Mouse (Mus musculus) olfactory bulb, adult 2 months (tissue): ENCODE measurements at regions not wholly inside any gene's neighbourhood (a gene's known extent, or its start where the extent isn't known, plus 50 kb on each side); places are given as distances from the start of the nearest gene placed in this dataset.

Experiments
- H3K27ac ChIP-seq: fragments of 200-500 bp; 2 replicates; pipeline ENCODE4 v1.5.1; 2012; ENCODE audit warnings: low read depth, low read length; ENCODE audit not compliant: insufficient read depth
- H3K4me1 ChIP-seq: fragments of 200-500 bp; 2 replicates; pipeline ENCODE4 v1.6.1; 2012; ENCODE audit warnings: low read length; ENCODE audit not compliant: control insufficient read depth, insufficient read depth
- H3K4me3 ChIP-seq: fragments of 200-500 bp; 2 replicates; pipeline ENCODE4 v1.5.1; 2012; ENCODE audit warnings: mild to moderate bottlenecking, low read depth, low read length, moderate library complexity; ENCODE audit not compliant: insufficient read depth
- CTCF ChIP-seq: fragments of 200-500 bp; IDR thresholded peaks from 2 replicates; pipeline ENCODE4 v1.5.1; 2012; ENCODE audit warnings: low read depth, mild to moderate bottlenecking, low read length, moderate library complexity; ENCODE audit not compliant: insufficient read depth
- POLR2A ChIP-seq: fragments of 200-500 bp; IDR thresholded peaks from 2 replicates; pipeline ENCODE4 v1.6.1; 2012; ENCODE audit warnings: mild to moderate bottlenecking, low read depth, low read length, moderate library complexity; ENCODE audit not compliant: insufficient read depth
- WGBS: fragments of 180-500 bp; shearing (Covaris S2); methylation state at CpG from one replicate; pipeline ENCODE4 v1.1.7; 2018; 5-methylcytosine and 5-hydroxymethylcytosine counted together

GRCm38 (mm10) chr15:51131017-51131416, 2753.7 kb upstream of the Gm7489 start:
- no peak overlapping the region for H3K4me3 ChIP-seq
- 88% methylated on average over 4 of the region's 4 CpGs for whole genome bisulfite sequencing
- no peak for TF ChIP-seq POLR2A
- TF ChIP-seq CTCF: no peak
- H3K27ac ChIP-seq: no peak overlapping the region
- no peaks in the 10 kb centered on the region for H3K4me1 ChIP-seq

- no peak overlapping the region for H3K27ac ChIP-seq
- H3K4me1 ChIP-seq: no peaks in the 10 kb centered on the region
- no peak for TF ChIP-seq CTCF
- TF ChIP-seq POLR2A: no peak
- no peak overlapping the region for H3K4me3 ChIP-seq
- 61% methylated on average over 1 of the region's 1 CpGs for WGBS
Observed at GRCm38 (mm10) chr15:51136121-51136520, 2748.6 kb upstream of the Gm7489 start.

- no peak for TF ChIP-seq CTCF
- Histone ChIP-seq H3K27ac (no peak overlapping the region), H3K4me3 (no peak overlapping the region), H3K4me1 (no peaks in the 10 kb centered on the region)
- WGBS: 47% methylated on average over 4 of the region's 4 CpGs
Observed at GRCm38 (mm10) chr15:51139507-51139906, 2745.2 kb upstream of the Gm7489 start.

DNA sequence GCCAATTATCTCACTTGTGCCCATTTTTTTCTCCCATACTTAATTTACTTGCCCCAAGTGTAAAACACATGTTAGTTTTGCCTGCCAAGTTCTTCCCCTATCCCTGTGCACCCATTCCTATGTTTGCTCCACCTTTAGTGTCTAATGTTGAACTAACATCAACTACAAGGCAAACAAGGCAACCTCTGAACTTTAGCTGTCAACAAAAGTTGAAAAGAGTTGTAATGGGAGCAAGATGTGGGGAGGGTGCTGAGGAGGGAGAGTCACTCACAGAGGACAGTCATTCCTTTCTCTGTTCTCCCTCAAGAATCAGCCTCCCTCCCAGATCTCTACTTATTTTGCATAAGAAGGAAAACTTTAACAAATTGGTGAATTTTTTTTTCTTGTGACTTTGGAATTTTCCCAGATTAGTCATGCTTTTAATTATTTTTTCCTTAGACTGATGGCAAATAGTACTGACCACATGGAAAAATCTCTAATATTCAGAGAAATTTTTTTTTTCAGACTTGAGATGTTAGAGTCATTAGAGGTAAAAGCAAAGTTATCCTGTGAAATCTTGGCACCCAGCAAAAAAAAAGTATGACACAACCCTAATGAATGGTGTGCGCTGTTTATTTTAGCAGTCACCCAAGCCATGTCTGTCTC, 2710.6 kb upstream of the Gm7489 start:
- 97% methylated on average over 1 of the region's 1 CpGs for WGBS
- H3K27ac ChIP-seq: no peak overlapping the region
- no peaks in the 10 kb centered on the region for H3K4me1 ChIP-seq
- no peak overlapping the region for H3K4me3 ChIP-seq
- TF ChIP-seq CTCF (no peak), POLR2A (no peak)

DNA sequence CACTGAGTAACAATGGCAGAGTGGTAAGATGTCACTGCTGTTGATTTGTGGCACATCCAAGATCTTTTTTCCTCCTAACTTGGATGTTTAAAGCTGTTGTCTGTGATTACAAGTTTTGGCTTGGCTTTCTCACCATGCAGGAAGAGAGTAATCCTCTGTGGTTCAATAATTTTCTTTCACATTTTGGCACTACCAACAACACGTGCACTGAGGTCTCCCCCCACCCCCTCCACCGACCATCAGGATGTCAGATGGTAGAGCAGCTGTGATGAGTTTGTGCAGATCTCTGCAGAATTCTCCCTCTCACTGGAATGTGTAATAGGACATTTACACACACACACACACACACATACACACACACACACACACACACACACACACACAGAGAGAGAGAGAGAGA, 2708.2 kb upstream of the Gm7489 start:
- TF ChIP-seq CTCF (no peak), POLR2A (no peak)
- no peak overlapping the region for H3K27ac ChIP-seq
- WGBS: 53% methylated on average over 2 of the region's 2 CpGs

GRCm38 (mm10) chr15:51189134-51189533, 2695.6 kb upstream of the Gm7489 start:
- H3K27ac ChIP-seq: no peak overlapping the region
- TF ChIP-seq POLR2A (no peak), CTCF (no peak)
- WGBS: 97% methylated on average over 3 of the region's 3 CpGs
- H3K4me3 ChIP-seq: no peak overlapping the region
- no peaks in the 10 kb centered on the region for H3K4me1 ChIP-seq

More for the DNA sequence above, 2708.2 kb upstream of the Gm7489 start:
- Histone ChIP-seq H3K4me1 (no peaks in the 10 kb centered on the region), H3K4me3 (no peak overlapping the region)

DNA sequence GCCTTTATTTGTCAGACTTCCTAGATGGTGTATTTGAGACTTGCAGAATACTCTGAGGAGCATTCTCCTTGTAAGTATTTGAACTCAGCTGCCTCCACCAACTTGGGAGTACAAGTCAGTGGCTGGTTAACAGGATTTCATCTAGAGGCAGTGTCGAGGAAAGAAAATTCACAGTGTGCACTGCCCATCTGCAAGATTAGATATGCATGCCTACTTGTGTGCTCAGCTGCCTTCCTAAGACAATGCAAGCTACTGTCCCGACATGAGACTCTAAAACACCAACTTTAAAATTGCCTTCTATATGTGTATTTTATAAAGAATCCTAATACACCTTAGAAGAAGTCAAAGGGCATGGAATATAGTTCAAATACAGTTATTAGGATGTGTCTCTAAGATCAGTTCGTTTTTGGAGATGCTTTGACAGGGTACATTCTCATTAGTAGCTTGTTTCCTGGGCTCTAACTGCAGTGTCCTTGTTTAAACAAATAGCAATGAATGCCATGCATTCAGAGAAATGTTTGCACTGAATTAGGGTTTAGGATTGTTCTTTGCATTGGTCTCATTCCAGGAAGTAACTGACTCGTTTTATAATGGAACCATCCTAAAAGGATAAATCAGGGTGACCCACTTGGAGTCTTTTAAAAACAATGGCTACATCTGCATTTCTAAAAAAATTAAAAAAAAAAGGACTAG, 2687.1 kb upstream of the Gm7489 start:
- 32% methylated on average over 4 of the region's 4 CpGs for WGBS

DNA sequence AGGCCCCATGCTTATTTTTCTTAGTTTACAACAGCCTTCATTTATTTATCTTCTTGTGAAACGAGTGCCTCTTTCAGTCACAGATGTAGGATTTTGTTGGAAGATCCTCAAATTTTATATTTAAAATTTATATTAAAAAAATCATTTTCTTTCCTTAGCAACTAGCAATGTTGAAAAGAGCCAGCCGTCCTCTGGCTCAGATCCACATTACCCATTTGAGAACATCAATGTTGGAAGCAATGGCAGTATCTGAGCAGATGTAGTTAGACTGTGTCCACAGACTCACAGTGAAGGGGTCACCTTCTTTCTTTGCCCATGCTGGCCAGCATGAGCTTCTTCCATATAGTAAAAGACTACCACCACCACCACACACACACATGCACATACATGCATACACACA, 2681.4 kb upstream of the Gm7489 start:
- H3K4me3 ChIP-seq: no peak overlapping the region
- no peaks in the 10 kb centered on the region for H3K4me1 ChIP-seq
- no peak overlapping the region for H3K27ac ChIP-seq
- TF ChIP-seq POLR2A (no peak), CTCF (no peak)
- 91% methylated on average over 2 of the region's 2 CpGs for WGBS

More for the DNA sequence above, 2687.1 kb upstream of the Gm7489 start:
- H3K4me3 ChIP-seq: no peak overlapping the region
- no peaks in the 10 kb centered on the region for H3K4me1 ChIP-seq
- no peak overlapping the region for H3K27ac ChIP-seq
- no peak for TF ChIP-seq POLR2A
- no peak for TF ChIP-seq CTCF

DNA sequence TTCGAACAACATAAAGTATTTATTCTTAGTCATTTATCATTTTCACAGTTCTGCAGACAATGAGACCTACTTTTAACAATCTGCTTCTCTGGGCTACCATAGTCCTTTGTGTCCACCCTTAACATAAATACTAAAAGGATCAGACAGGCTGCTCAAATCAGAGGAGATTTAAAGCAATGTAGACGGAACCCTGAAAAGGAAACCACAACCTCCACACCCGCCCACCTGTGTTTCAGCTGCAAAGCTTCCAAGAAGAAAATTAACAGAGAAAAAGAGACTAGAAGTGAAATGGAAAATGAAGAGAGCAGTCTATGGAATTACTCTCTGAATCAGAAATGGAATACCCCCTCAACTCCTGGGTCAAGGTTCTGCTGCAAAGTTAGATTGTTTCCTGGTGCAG, 2678.7 kb upstream of the Gm7489 start:
- TF ChIP-seq CTCF (no peak), POLR2A (no peak)
- no peaks in the 10 kb centered on the region for H3K4me1 ChIP-seq
- 57% methylated on average over 3 of the region's 3 CpGs for WGBS
- no peak overlapping the region for H3K27ac ChIP-seq
- no peak overlapping the region for H3K4me3 ChIP-seq

DNA sequence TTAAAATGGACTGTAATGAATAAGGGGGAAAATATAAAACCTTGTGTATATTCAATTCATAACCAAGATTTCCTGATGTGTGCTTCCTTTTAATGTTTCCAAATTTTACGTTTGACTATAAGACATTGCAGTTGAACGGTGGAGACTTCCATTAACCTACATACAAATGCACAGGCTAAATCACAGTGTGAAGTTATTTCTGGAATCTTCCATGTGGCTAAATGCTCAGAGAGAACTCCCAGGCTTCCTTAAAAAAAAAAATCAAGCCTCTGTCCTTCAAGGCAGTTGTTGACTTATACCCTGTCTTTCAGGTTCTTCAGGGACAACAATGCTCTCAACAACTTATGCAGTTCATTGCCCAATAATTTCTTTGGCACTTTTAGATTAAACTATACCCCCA, 2677.9 kb upstream of the Gm7489 start:
- no peaks in the 10 kb centered on the region for H3K4me1 ChIP-seq
- TF ChIP-seq POLR2A (no peak), CTCF (no peak)
- no peak overlapping the region for H3K4me3 ChIP-seq
- 64% methylated on average over 2 of the region's 2 CpGs for WGBS
- H3K27ac ChIP-seq: no peak overlapping the region
